Mouse (Mus musculus) CH12F3 (cell line): Measurements from ENCODE around the gene Chrna7.

Experiments used
- in situ Hi-C: fragments of 300-500 bp; cut with MboI; formaldehyde crosslinking; loops from 2 replicates; pipeline ENCODE4 v1.14.3; 2020; ENCODE audit warnings: low sequenced_read_pairs

The Chrna7 gene

GRCm38 (mm10) chr7:63084351-63085003 lies 127.9 kb downstream of the Chrna7 start:
- in situ Hi-C loops: no loop called here

- in situ Hi-C loops: no loop called here
These were observed 151.4 kb downstream of the Chrna7 start for GRCm38 (mm10) chr7:63060996-63061395.
